18 mouse cellular contexts compared by ENCODE assay signal in genomic region chr19:21461221-21461960, GRCm38 (mm10). TPM values are rescaled to one million over a fixed set of nuclear protein-coding genes. Genes with fewer than 3 reads are reported as not detected.
DNase-seq lines count a peak whose midpoint lies in the region.
"Had no signal": no experiment of that assay in that cellular context is flagged by ENCODE, and none has a peak within 500 bp of the region (broad histone marks: within the 10 kb centered on the region; RNA-seq: fewer than 3 reads in every experiment).

No protein-coding gene starts in this region.

- DNase-seq in lung, adult 18-20 months: peak; percentile 35 to 45
- DNase-seq in lung, postnatal 10 days: no peak
- peak; percentile 79 for DNase-seq in gonadal fat pad, adult 2 months (ENCODE audit: low read depth)
- DNase-seq in lung, postnatal 36 days: peak; percentile 70
- DNase-seq in ovary, adult 18-20 months (ENCODE audit: low spot score): no peak
- DNase-seq in ovary, postnatal 36 days (ENCODE audit: low spot score): no peak
- DNase-seq in kidney, postnatal 25 days: no peak
- DNase-seq: cerebellum, adult 9-11 months; gastrocnemius, postnatal 14 days; heart, postnatal 10 days; kidney, adult 8-10 months; kidney, postnatal 4 days; layer of hippocampus, postnatal 36 days; lung, embryonic 14.5 days; retina, postnatal 1 day had no signal

RNA-seq across cellular contexts. Expression of gene Gda, which starts 11.9 kb away (rescaled TPM):
- 8.2 and 12.7 TPM in 2 replicates for polyA plus RNA-seq in gonadal fat pad, adult 2 months (2012; rRNA removed)
- polyA plus RNA-seq: forebrain, embryonic 11.5 days; limb, embryonic 10.5 days; midbrain, embryonic 10.5 days had no signal

Comparison
In these comparisons a context has a peak if more than half of its experiments do, and no peak if none do; other contexts are left out.
1. DNase-seq: peak in lung, adult 18-20 months (2 of 2), gonadal fat pad, adult 2 months (single experiment) and lung, postnatal 36 days (single experiment); none in lung, postnatal 10 days (single experiment), ovary, adult 18-20 months (single experiment), ovary, postnatal 36 days (single experiment) and kidney, postnatal 25 days (0 of 2).